Mouse (Mus musculus) spleen, adult 2 months (tissue): Measurements from ENCODE around the gene Grip1.

Source experiments
- CTCF ChIP-seq: fragments of 200-500 bp; IDR thresholded peaks from 2 replicates; pipeline ENCODE4 v1.5.1; 2011; ENCODE audit warnings: mild to moderate bottlenecking, inconsistent platforms; ENCODE audit not compliant: insufficient read depth, insufficient read length, insufficient replicate concordance; ENCODE audit errors: extremely low read depth
- POLR2A ChIP-seq: fragments of 200-500 bp; IDR thresholded peaks from 2 replicates; pipeline ENCODE4 v1.6.1; 2011; ENCODE audit warnings: low read depth, low read length, inconsistent platforms

DNA sequence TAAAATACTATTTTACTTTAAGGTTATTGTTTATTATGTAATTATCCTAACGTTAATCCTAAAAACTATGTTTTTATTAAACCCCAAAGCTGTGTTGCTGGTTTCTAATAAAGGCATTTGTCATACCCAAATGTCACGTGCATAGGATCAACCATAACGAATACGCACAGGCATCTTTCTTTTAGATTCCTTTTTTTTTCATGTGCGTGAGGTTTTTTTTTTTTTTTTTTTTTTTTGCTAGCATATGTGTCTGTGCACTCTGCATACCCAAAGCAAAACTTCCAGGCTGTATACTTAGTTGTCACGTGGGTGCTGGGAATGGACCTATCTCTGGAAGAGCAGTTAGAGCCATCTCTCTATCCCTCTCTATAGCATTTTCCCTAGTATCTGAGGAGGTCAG is 660.4 kb downstream of the Grip1 start:
- TF ChIP-seq CTCF (no peak), POLR2A (no peak)
